Mouse (Mus musculus) neural tube, embryonic 15.5 days (tissue): ENCODE measurements around the gene Timp2. TPM values are rescaled to one million over a fixed set of nuclear protein-coding genes. Genes with fewer than 3 reads are reported as not detected.

Experiments used
- ATAC-seq: fragments of 200-750 bp; cut with Nextera tagmentation; 2 replicates; pipeline ENCODE4 v1.8.0; 2017; ENCODE audit warnings: mild to moderate bottlenecking, moderate TSS enrichment, moderate library complexity; ENCODE audit not compliant: low FRiP score
- H3K27ac ChIP-seq: fragments of 300-500 bp; sonication (generic); replicated peaks from 2 replicates; pipeline ENCODE4 v1.5.1; 2015; ENCODE audit warnings: mild to moderate bottlenecking, inconsistent platforms
- H3K27me3 ChIP-seq: fragments of 300-500 bp; sonication (generic); replicated peaks from 2 replicates; pipeline ENCODE4 v1.6.1; 2015; ENCODE audit warnings: inconsistent platforms
- H3K36me3 ChIP-seq: fragments of 300-500 bp; sonication (generic); 2 replicates; pipeline ENCODE4 v1.6.1; 2015; ENCODE audit warnings: inconsistent platforms
- H3K4me1 ChIP-seq: fragments of 300-500 bp; sonication (generic); 2 replicates; pipeline ENCODE4 v1.6.1; 2015; ENCODE audit warnings: inconsistent platforms
- H3K4me2 ChIP-seq: fragments of 300-500 bp; sonication (generic); 2 replicates; pipeline ENCODE4 v1.6.1; 2015; ENCODE audit warnings: inconsistent platforms, mild to moderate bottlenecking, moderate library complexity
- H3K4me3 ChIP-seq: fragments of 300-500 bp; sonication (generic); replicated peaks from 2 replicates; pipeline ENCODE4 v1.5.1; 2015; ENCODE audit warnings: mild to moderate bottlenecking, inconsistent platforms
- H3K9ac ChIP-seq: fragments of 300-500 bp; sonication (generic); replicated peaks from 2 replicates; pipeline ENCODE4 v1.6.1; 2015; ENCODE audit warnings: mild to moderate bottlenecking, inconsistent platforms
- H3K9me3 ChIP-seq: fragments of 300-500 bp; sonication (generic); replicated peaks from 2 replicates; pipeline ENCODE4 v1.6.1; 2016; ENCODE audit warnings: inconsistent platforms
- WGBS: fragments of 180-500 bp; shearing (Covaris S2); methylation state at CpG from one replicate; pipeline ENCODE4 v1.1.7; 2015; ENCODE audit warnings: mixed read lengths; 5-methylcytosine and 5-hydroxymethylcytosine counted together
- polyA plus RNA-seq: library from polyadenylated mRNA; unstranded; fragments of >200 nt; fragmentation: Nextera tagmentation; extraction: Ambion mirVana; gene quantifications from 2 replicates; pipeline ENCODE4 v1.2.1, GENCODE M21; 2015

Gene Timp2
- polyA plus RNA-seq, 1 experiment from 2014 or later: 84.6 TPM

DNA sequence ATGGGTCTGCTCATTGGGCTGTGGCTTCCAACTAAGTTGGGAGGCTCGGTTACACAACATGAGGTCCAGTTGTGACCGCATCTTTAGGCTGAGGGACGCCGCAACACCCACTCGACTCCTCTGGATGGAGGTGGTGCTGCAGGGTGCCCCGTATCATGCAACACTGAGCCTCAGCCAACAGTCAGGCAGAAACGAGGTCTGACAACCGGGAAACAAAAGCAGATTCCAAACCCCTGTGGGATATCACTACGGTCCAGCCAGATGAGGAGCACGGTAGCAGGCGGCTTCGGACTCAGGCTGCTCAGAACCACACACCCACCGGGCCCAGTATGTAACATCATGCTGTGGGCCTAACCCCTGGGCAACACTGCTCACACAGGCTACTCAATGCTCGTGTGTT, 25.2 kb downstream of the Timp2 start:
- WGBS: 95% methylated on average over 14 of the region's 14 CpGs
- H3K9ac ChIP-seq: no peak overlapping the region
- H3K27ac ChIP-seq: no peak overlapping the region
- ATAC-seq: no peak
- H3K4me2 ChIP-seq: no peak overlapping the region
- H3K4me1 ChIP-seq: peaks cover 34% of the 10 kb centered on the region
- 0 out of 2 replicates have a peak, but pooled peaks cover 7% of the 10 kb centered on the region for H3K36me3 ChIP-seq
- no peak overlapping the region for H3K4me3 ChIP-seq
- H3K9me3 ChIP-seq: no peaks in the 10 kb centered on the region
- no peaks in the 10 kb centered on the region for H3K27me3 ChIP-seq

- Histone ChIP-seq H3K27ac (peak overlapping the region; percentile 37), H3K27me3 (no peaks in the 10 kb centered on the region), H3K4me1 (peaks cover 40% of the 10 kb centered on the region), H3K36me3 (0 out of 2 replicates have a peak, but pooled peaks cover 7% of the 10 kb centered on the region), H3K4me3 (no peak overlapping the region), H3K9me3 (no peaks in the 10 kb centered on the region), H3K9ac (no peak overlapping the region), H3K4me2 (no peak overlapping the region)
- 97% methylated on average over 5 of the region's 5 CpGs for WGBS
- ATAC-seq: no peak
These were observed 26.6 kb downstream of the Timp2 start for GRCm38 (mm10) chr11:118328947-118329346.

GRCm38 (mm10) chr11:118328511-118328910, 27.0 kb downstream of the Timp2 start:
- Histone ChIP-seq H3K4me2 (no peak overlapping the region), H3K27ac (peak overlapping the region; percentile 83; the same call in 1 of the 2 replicates), H3K4me3 (no peak overlapping the region), H3K4me1 (peaks cover 42% of the 10 kb centered on the region), H3K9me3 (no peaks in the 10 kb centered on the region), H3K36me3 (0 out of 2 replicates have a peak, but pooled peaks cover 4% of the 10 kb centered on the region), H3K27me3 (no peaks in the 10 kb centered on the region), H3K9ac (no peak overlapping the region)
- WGBS: 94% methylated on average over 6 of the region's 6 CpGs
- ATAC-seq: no peak

- peak; percentile 84 for ATAC-seq
- Histone ChIP-seq H3K4me1 (peaks cover 51% of the 10 kb centered on the region), H3K4me2 (peak overlapping the region; percentile 35), H3K27me3 (no peaks in the 10 kb centered on the region), H3K27ac (peak overlapping the region; percentile 83), H3K36me3 (no peaks in the 10 kb centered on the region), H3K4me3 (no peak overlapping the region), H3K9me3 (no peaks in the 10 kb centered on the region), H3K9ac (no peak overlapping the region)
- WGBS: 52% methylated on average over 24 of the region's 24 CpGs
These were observed 28.3 kb downstream of the Timp2 start for GRCm38 (mm10) chr11:118326991-118327971.

GRCm38 (mm10) chr11:118326491-118326890, 29.0 kb downstream of the Timp2 start:
- 92% methylated on average over 4 of the region's 4 CpGs for WGBS

GRCm38 (mm10) chr11:118324541-118324940, 31.0 kb downstream of the Timp2 start:
- Histone ChIP-seq H3K4me2 (no peak overlapping the region), H3K4me3 (no peak overlapping the region), H3K4me1 (peaks cover 64% of the 10 kb centered on the region), H3K27ac (no peak overlapping the region), H3K9me3 (no peaks in the 10 kb centered on the region), H3K27me3 (no peaks in the 10 kb centered on the region), H3K9ac (no peak overlapping the region), H3K36me3 (peaks cover 2% of the 10 kb centered on the region; the same call in 1 of the 2 replicates)
- no peak for ATAC-seq
- 84% methylated on average over 5 of the region's 5 CpGs for WGBS

More at GRCm38 (mm10) chr11:118326491-118326890, 29.0 kb downstream of the Timp2 start:
- Histone ChIP-seq H3K9ac (no peak overlapping the region), H3K27me3 (no peaks in the 10 kb centered on the region), H3K4me1 (peaks cover 54% of the 10 kb centered on the region), H3K27ac (peak overlapping the region; percentile 83), H3K4me3 (no peak overlapping the region), H3K4me2 (no peak overlapping the region), H3K9me3 (no peaks in the 10 kb centered on the region), H3K36me3 (no peaks in the 10 kb centered on the region)
- no peak for ATAC-seq

GRCm38 (mm10) chr11:118323974-118324373, 31.6 kb downstream of the Timp2 start:
- H3K27me3 ChIP-seq: no peaks in the 10 kb centered on the region
- peaks cover 64% of the 10 kb centered on the region for H3K4me1 ChIP-seq
- H3K9ac ChIP-seq: no peak overlapping the region
- WGBS: 92% methylated on average over 5 of the region's 5 CpGs
- H3K36me3 ChIP-seq: peaks cover 8% of the 10 kb centered on the region
- H3K9me3 ChIP-seq: no peaks in the 10 kb centered on the region
- no peak overlapping the region for H3K4me2 ChIP-seq
- no peak for ATAC-seq
- H3K4me3 ChIP-seq: no peak overlapping the region
- no peak overlapping the region for H3K27ac ChIP-seq

DNA sequence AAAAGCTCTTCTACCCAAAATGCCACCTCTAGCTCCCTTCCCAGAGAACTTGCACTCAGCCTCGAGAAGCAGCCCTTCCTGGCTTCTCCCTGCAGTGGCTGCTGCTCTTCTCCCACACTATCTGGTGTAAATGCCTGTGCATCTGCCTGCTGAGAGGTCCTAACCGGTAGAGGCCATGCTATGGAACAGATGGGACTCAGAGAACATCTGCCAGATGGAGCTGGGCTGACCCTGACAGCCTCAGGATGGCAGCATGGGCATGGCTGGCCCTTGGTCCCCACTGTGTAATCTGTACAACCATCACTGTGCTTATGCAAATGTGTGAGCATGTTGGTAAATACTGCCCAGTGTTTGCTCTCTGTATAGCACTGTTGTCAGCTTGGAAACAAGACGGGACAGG, 32.9 kb downstream of the Timp2 start:
- no peak overlapping the region for H3K9ac ChIP-seq
- peaks cover 19% of the 10 kb centered on the region for H3K36me3 ChIP-seq
- H3K27ac ChIP-seq: no peak overlapping the region
- H3K4me2 ChIP-seq: no peak overlapping the region
- H3K9me3 ChIP-seq: no peaks in the 10 kb centered on the region
- WGBS: 56% methylated on average over 3 of the region's 3 CpGs
- H3K4me1 ChIP-seq: peaks cover 51% of the 10 kb centered on the region
- no peaks in the 10 kb centered on the region for H3K27me3 ChIP-seq
- no peak overlapping the region for H3K4me3 ChIP-seq
- no peak for ATAC-seq

DNA sequence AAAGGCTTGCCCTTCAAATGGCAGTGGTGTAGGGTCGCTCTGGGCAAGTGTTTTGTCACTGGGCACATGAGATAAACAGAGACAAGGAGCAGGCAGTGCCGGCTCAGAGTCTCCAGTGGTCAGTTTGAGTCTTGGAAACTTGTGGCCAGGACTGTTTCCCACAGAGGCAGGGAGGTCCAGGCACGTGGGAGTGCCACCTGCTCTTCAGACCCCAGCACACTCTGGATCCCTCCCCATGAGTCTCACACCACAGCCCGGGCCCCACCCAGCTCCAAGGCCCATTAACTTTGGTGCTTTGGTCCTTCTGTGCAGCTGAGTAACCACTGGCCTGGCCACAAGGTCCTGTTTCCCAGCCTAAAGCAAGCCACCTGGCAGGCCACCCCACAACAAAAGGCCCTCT, 33.6 kb downstream of the Timp2 start:
- no peaks in the 10 kb centered on the region for H3K9me3 ChIP-seq
- H3K27ac ChIP-seq: peak overlapping the region; percentile 60
- no peak overlapping the region for H3K4me3 ChIP-seq
- H3K27me3 ChIP-seq: no peaks in the 10 kb centered on the region
- H3K4me2 ChIP-seq: no peak overlapping the region
- H3K36me3 ChIP-seq: peaks cover 19% of the 10 kb centered on the region
- no peak overlapping the region for H3K9ac ChIP-seq
- peaks cover 44% of the 10 kb centered on the region for H3K4me1 ChIP-seq
- no peak for ATAC-seq
- WGBS: 70% methylated on average over 4 of the region's 4 CpGs

DNA sequence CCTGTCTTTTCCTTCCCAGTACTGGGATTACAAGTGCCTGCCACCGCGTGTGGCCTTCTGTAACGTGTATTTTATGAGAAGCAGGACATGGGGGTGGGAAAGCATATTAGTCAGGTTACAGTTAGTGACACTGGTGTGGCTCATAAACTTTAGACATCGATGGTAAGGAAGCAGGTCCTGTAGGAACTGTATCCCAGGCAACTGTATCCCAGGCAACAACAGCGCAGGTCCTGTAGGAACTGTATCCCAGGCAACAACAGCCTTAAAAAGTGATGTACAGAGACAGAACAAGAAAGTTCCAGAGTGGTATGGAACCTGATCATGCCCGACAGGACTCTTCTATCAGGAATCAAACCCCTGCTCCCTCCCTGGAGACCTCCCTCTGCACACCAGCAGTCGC, 34.0 kb downstream of the Timp2 start:
- H3K9me3 ChIP-seq: no peaks in the 10 kb centered on the region
- H3K36me3 ChIP-seq: peaks cover 21% of the 10 kb centered on the region
- peaks cover 39% of the 10 kb centered on the region for H3K4me1 ChIP-seq
- H3K9ac ChIP-seq: no peak overlapping the region
- H3K27ac ChIP-seq: peak overlapping the region; percentile 63
- no peaks in the 10 kb centered on the region for H3K27me3 ChIP-seq
- no peak overlapping the region for H3K4me3 ChIP-seq
- no peak overlapping the region for H3K4me2 ChIP-seq
- ATAC-seq: peak; percentile 68
- 48% methylated on average over 7 of the region's 7 CpGs for WGBS

GRCm38 (mm10) chr11:118318678-118319077, 36.9 kb downstream of the Timp2 start:
- Histone ChIP-seq H3K27ac (no peak overlapping the region), H3K9ac (no peak overlapping the region), H3K4me3 (no peak overlapping the region), H3K27me3 (no peaks in the 10 kb centered on the region), H3K9me3 (no peaks in the 10 kb centered on the region), H3K4me1 (peaks cover 30% of the 10 kb centered on the region), H3K36me3 (peaks cover 37% of the 10 kb centered on the region), H3K4me2 (no peak overlapping the region)
- 73% methylated on average over 5 of the region's 5 CpGs for WGBS
- no peak for ATAC-seq

DNA sequence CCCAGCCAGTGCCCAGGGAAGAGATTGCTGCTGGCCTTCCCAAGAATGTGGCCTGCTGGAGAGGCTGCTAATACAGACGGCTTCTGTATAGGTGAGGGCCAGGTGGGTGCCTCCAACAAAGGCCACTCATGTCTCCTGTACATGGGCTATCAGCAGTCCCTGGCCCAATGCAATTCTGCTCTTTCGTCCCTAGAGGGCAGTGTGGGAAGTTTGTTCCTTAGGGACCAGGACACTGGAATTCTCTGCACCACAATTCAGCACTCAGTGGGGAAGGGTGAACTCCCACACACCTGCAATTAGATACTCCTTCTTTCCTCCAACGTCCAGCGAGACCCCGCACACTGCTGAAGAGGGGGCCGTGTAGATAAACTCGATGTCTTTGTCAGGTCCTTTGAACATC, 38.4 kb downstream of the Timp2 start:
- Histone ChIP-seq H3K36me3 (peaks cover 37% of the 10 kb centered on the region), H3K27ac (no peak overlapping the region), H3K4me2 (no peak overlapping the region), H3K9me3 (no peaks in the 10 kb centered on the region), H3K9ac (no peak overlapping the region), H3K27me3 (no peaks in the 10 kb centered on the region), H3K4me1 (peaks cover 17% of the 10 kb centered on the region), H3K4me3 (no peak overlapping the region)
- WGBS: 32% methylated on average over 7 of the region's 7 CpGs
- no peak for ATAC-seq
